Mouse (Mus musculus) frontal cortex, postnatal 36 days (tissue): ENCODE measurements at regions not wholly inside any gene's neighbourhood (a gene's known extent, or its start where the extent isn't known, plus 50 kb on each side); places are given as distances from the start of the nearest gene placed in this dataset.

Experiments
- DNase-seq, 2 experiments: peaks; one replicate each; pipeline ENCODE4 v3.0.0; 2022; ENCODE audit warnings: low spot score in 2 of 2

GRCm38 (mm10) chrX:96019556-96019955 lies 62.8 kb upstream of the Las1l start:
- DNase-seq, result peak; percentile 27 to 52

GRCm38 (mm10) chrX:96020407-96020806 lies 63.6 kb upstream of the Las1l start:
- no peak for DNase-seq

- no peak for DNase-seq
These were observed 68.6 kb upstream of the Las1l start for GRCm38 (mm10) chrX:96025374-96025773.

- no peak for DNase-seq
These were observed 69.1 kb upstream of the Las1l start for GRCm38 (mm10) chrX:96025876-96026275.

- DNase-seq, result no peak
These were observed 64.3 kb upstream of the Msn start for GRCm38 (mm10) chrX:96031591-96031990.

GRCm38 (mm10) chrX:96035307-96035706 lies 60.5 kb upstream of the Msn start:
- DNase-seq, result no peak

- DNase-seq, result no peak
These were observed 53.6 kb upstream of the Msn start for GRCm38 (mm10) chrX:96042193-96042592.
